Mouse (Mus musculus): ENCODE measurements around the gene Ifi35.

DNA sequence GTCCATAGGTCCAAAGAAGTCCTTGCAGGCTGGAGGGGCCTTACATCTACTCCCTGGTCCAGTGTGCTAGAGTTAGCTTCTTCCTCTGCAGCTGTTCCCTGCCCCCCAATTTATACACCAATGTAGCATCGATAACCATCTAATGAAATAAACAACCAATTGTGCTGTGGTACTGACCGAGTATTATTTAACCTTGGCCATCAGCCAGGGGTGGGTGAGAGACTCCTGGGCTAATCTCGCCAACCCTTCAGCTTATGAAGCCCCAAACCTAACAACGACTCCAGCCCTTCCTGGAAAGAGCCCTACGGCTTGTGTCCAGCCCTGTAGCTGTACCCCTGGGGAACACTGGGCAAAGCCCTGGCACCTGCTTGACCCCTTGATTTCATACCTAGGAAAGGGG lies 26.1 kb downstream of the Ifi35 start:
- TF ChIP-seq CTCF (IDR thresholded peaks at IDR 0.05; ENCODE audit: low read depth) (no peak), EP300 (IDR thresholded peaks at IDR 0.05; ENCODE audit: low read depth) (no peak)
